Mouse (Mus musculus) CH12.LX (cell line): ENCODE results near the gene Ttbk1. TPM values are rescaled to one million over a fixed set of nuclear protein-coding genes. Genes with fewer than 3 reads are reported as not detected.

Experiments used
- DNase-seq: peaks from one replicate; pipeline ENCODE4 v3.0.0-alpha.2; 2013; ENCODE audit errors: extremely low read depth
- H3K27ac ChIP-seq: 2 replicates; pipeline ENCODE4 v1.5.1; 2012; ENCODE audit warnings: low read depth, mild to moderate bottlenecking, control low read depth, moderate library complexity; ENCODE audit not compliant: insufficient read depth
- H3K27me3 ChIP-seq: replicated peaks from 2 replicates; pipeline ENCODE3; 2012; ENCODE audit warnings: inconsistent platforms
- H3K36me3 ChIP-seq, 2 experiments: replicated peaks in 1 of 2; 2 replicates each; pipeline versions ENCODE3 to v1.6.1; 2012; ENCODE audit warnings: inconsistent platforms in 1 of 2, low read length in 1 of 2, mild to moderate bottlenecking in 1 of 2, mixed read lengths in 1 of 2, moderate library complexity in 1 of 2; ENCODE audit not compliant: control insufficient read depth in 1 of 2, insufficient read depth in 1 of 2
- H3K4me1 ChIP-seq, 2 experiments: 2 replicates each; pipeline ENCODE4 v1.6.1; 2012; ENCODE audit warnings: inconsistent platforms in 1 of 2, moderate library complexity in 1 of 2; ENCODE audit not compliant: insufficient read depth in 2 of 2, control insufficient read depth in 1 of 2
- H3K4me2 ChIP-seq: 2 replicates; pipeline ENCODE4 v1.6.1; 2012; ENCODE audit warnings: low read depth, mild to moderate bottlenecking, control low read depth; ENCODE audit not compliant: poor library complexity, insufficient read depth, severe bottlenecking
- H3K4me3 ChIP-seq, 3 experiments: fragments of 150-350 bp in 1 of 3; sonication (generic) in 1 of 3; replicated peaks in 1 of 3; 2 replicates each; pipeline versions ENCODE3 to v1.5.1; 2011 to 2012; ENCODE audit warnings: low read depth in 2 of 3, low read length in 2 of 3, mild to moderate bottlenecking in 2 of 3, moderate library complexity in 2 of 3, control low read depth in 1 of 3, improper control_type of control experiment in 1 of 3, inconsistent platforms in 1 of 3, mixed read lengths in 1 of 3; ENCODE audit not compliant: poor library complexity in 1 of 3
- H3K79me2 ChIP-seq: replicated peaks from 2 replicates; pipeline ENCODE4 v1.6.1; 2012; ENCODE audit warnings: mild to moderate bottlenecking, moderate library complexity; ENCODE audit not compliant: control insufficient read depth, poor library complexity, insufficient read depth, severe bottlenecking; ENCODE audit errors: extremely low read depth
- H3K9ac ChIP-seq: 2 replicates; pipeline ENCODE4 v1.6.1; 2012; ENCODE audit warnings: low read depth, mild to moderate bottlenecking, control low read depth, moderate library complexity; ENCODE audit not compliant: insufficient read depth
- H3K9me3 ChIP-seq: replicated peaks from 2 replicates; pipeline ENCODE3; 2012; ENCODE audit warnings: low read length, inconsistent platforms, mixed read lengths
- BHLHE40 ChIP-seq: IDR thresholded peaks from 2 replicates; pipeline ENCODE4 v1.6.1; 2011; ENCODE audit warnings: mild to moderate bottlenecking, low read depth, low read length, improper control_type of control experiment
- CHD1 ChIP-seq: IDR thresholded peaks from 2 replicates; pipeline ENCODE4 v1.6.1; 2012; ENCODE audit warnings: low read depth, low read length, improper control_type of control experiment, inconsistent platforms
- CTCF ChIP-seq, 2 experiments: IDR thresholded peaks in 1 of 2; conservative IDR thresholded peaks in 1 of 2; 2 replicates each; pipeline ENCODE4 v1.5.1; 2011 to 2012; ENCODE audit warnings: low read depth in 2 of 2, low read length in 2 of 2, improper control_type of control experiment in 1 of 2, inconsistent platforms in 1 of 2, mild to moderate bottlenecking in 1 of 2, moderate library complexity in 1 of 2
- E2F4 ChIP-seq: IDR thresholded peaks from 2 replicates; pipeline ENCODE4 v1.6.1; 2011; ENCODE audit warnings: low read depth, low read length, improper control_type of control experiment; ENCODE audit not compliant: insufficient replicate concordance
- EP300 ChIP-seq: IDR thresholded peaks from 2 replicates; pipeline ENCODE4 v1.6.1; 2011; ENCODE audit warnings: low read length, improper control_type of control experiment
- GABPA ChIP-seq: IDR thresholded peaks from 2 replicates; pipeline ENCODE4 v1.6.1; 2012; ENCODE audit warnings: low read depth, low read length, improper control_type of control experiment, inconsistent platforms; ENCODE audit not compliant: insufficient replicate concordance
- JUND ChIP-seq: conservative IDR thresholded peaks from 2 replicates; pipeline ENCODE4 v1.6.1; 2011; ENCODE audit warnings: low read depth, low read length, improper control_type of control experiment
- MAX ChIP-seq: IDR thresholded peaks from 2 replicates; pipeline ENCODE4 v1.6.1; 2011; ENCODE audit warnings: low read length, improper control_type of control experiment
- MAZ ChIP-seq: IDR thresholded peaks from 2 replicates; pipeline ENCODE4 v1.6.1; 2012; ENCODE audit warnings: low read depth, mild to moderate bottlenecking, inconsistent platforms, low read length, improper control_type of control experiment, moderate library complexity
- MEF2A ChIP-seq: IDR thresholded peaks from 2 replicates; pipeline ENCODE4 v1.6.1; 2014; ENCODE audit warnings: low read depth, mild to moderate bottlenecking, inconsistent platforms, low read length, improper control_type of control experiment, borderline replicate concordance
- MXI1 ChIP-seq: IDR thresholded peaks from 2 replicates; pipeline ENCODE4 v1.6.1; 2011; ENCODE audit warnings: mild to moderate bottlenecking, low read depth, low read length, improper control_type of control experiment
- PAX5 ChIP-seq: IDR thresholded peaks from 2 replicates; pipeline ENCODE4 v1.6.1; 2012; ENCODE audit warnings: low read length, inconsistent platforms, mixed read lengths
- POLR2AphosphoS2 ChIP-seq: IDR thresholded peaks from 2 replicates; pipeline ENCODE4 v1.6.1; 2011; ENCODE audit warnings: low read depth, low read length, improper control_type of control experiment
- RAD21 ChIP-seq: IDR thresholded peaks from 2 replicates; pipeline ENCODE4 v1.6.1; 2011; ENCODE audit warnings: low read depth, mild to moderate bottlenecking, low read length, improper control_type of control experiment, moderate library complexity
- SIN3A ChIP-seq: IDR thresholded peaks from 2 replicates; pipeline ENCODE4 v1.6.1; 2012; ENCODE audit warnings: low read length, improper control_type of control experiment, inconsistent platforms
- SMC3 ChIP-seq: IDR thresholded peaks from 2 replicates; pipeline ENCODE4 v1.6.1; 2011; ENCODE audit warnings: low read depth, low read length, improper control_type of control experiment
- UBTF ChIP-seq: IDR thresholded peaks from 2 replicates; pipeline ENCODE4 v1.6.1; 2012; ENCODE audit warnings: low read depth, mild to moderate bottlenecking, inconsistent platforms, low read length, improper control_type of control experiment, moderate library complexity
- USF2 ChIP-seq: conservative IDR thresholded peaks from 2 replicates; pipeline ENCODE4 v1.6.1; 2011; ENCODE audit warnings: low read depth, low read length, improper control_type of control experiment
- ZC3H11A ChIP-seq: IDR thresholded peaks from 2 replicates; pipeline ENCODE4 v1.6.1; 2012; ENCODE audit warnings: low read depth, mild to moderate bottlenecking, inconsistent platforms, low read length, improper control_type of control experiment
- ZKSCAN1 ChIP-seq: IDR thresholded peaks from 2 replicates; pipeline ENCODE4 v1.6.1; 2012; ENCODE audit warnings: low read depth, inconsistent platforms, low read length, improper control_type of control experiment, borderline replicate concordance
- ZMIZ1 ChIP-seq: IDR thresholded peaks from 2 replicates; pipeline ENCODE4 v1.6.1; 2012; ENCODE audit warnings: low read depth, mild to moderate bottlenecking, inconsistent platforms, low read length, improper control_type of control experiment
- dilution Hi-C: fragments of 300-500 bp; cut with MboI; formaldehyde crosslinking; loops from 2 replicates; pipeline ENCODE4 v1.14.3; 2020; ENCODE audit warnings: low sequenced_read_pairs; ENCODE audit not compliant: extremely low pct_unique_long_range_greater_than_20kb, extremely low pct_ligation_motif_present
- in situ Hi-C: fragments of 300-500 bp; cut with MboI; formaldehyde crosslinking; loops from 3 replicates; pipeline ENCODE4 v1.14.3; 2019; ENCODE audit warnings: low sequenced_read_pairs, low pct_ligation_motif_present, low pct_unique_long_range_greater_than_20kb, mixed read lengths
- polyA plus RNA-seq: library from polyadenylated mRNA; unstranded; fragments of >175 nt; gene quantifications from 2 replicates; pipeline ENCODE4 v1.2.1, GENCODE M21; 2012; ENCODE audit warnings: low read depth; ENCODE audit not compliant: insufficient read length
- total RNA-seq, 2 experiments: library from RNA; depleted of rRNA; stranded (reverse); fragments of 300-350 nt in 1 of 2; fragments of >200 nt in 1 of 2; gene quantifications; 2 replicates each; pipeline ENCODE4 v1.2.3; 2012 to 2014

Ttbk1 gene
- total and polyA plus RNA-seq, 3 experiments: 0.08 TPM; not detected in 2

DNA sequence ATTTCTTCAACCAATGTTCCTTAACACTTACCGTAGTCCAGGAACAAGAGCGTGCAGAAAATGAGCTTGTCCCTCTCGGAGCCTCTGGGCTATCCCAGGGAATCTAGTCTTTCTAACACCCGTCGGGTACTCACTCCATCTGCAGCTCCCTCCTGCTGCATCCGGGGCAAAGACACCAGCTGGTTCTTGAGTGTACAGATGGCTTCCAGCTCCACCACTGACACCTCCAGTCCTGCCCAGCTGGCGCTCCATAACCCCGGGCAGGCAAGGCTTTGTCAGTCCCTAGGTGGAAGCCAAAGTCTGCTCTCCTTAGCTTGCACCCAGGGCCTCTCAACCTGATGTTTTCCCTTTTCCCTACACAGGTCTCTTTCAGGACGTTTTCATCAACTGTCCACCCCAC lies 19.6 kb downstream of the Ttbk1 start:
- Histone ChIP-seq H3K4me3 (no peak overlapping the region), H3K27ac (no peak overlapping the region), H3K9me3 (no peaks in the 10 kb centered on the region), H3K9ac (no peak overlapping the region), H3K27me3 (peaks cover 92% of the 10 kb centered on the region), H3K4me1 (no peaks in the 10 kb centered on the region), H3K36me3 (no peaks in the 10 kb centered on the region), H3K4me2 (no peak overlapping the region), H3K79me2 (no peaks in the 10 kb centered on the region)
- dilution Hi-C loops (no loop called here), in situ Hi-C loops (no loop called here)
- TF ChIP-seq ZMIZ1 (no peak), MXI1 (no peak), CHD1 (no peak), MEF2A (no peak), SIN3A (no peak), EP300 (no peak), ZKSCAN1 (no peak)
- DNase-seq: no peak

- no peaks in the 10 kb centered on the region for H3K36me3 ChIP-seq
- dilution Hi-C loops: no loop called here
- H3K4me2 ChIP-seq: no peak overlapping the region
- no peak overlapping the region for H3K9ac ChIP-seq
- no peaks in the 10 kb centered on the region for H3K79me2 ChIP-seq
- peaks cover 3 to 8% of the 10 kb centered on the region in 2 experiments; a peak in 3 of 4 replicates for H3K4me1 ChIP-seq
- H3K4me3 ChIP-seq: no peak overlapping the region
- no peaks in the 10 kb centered on the region for H3K9me3 ChIP-seq
- in situ Hi-C loops: no loop called here
- DNase-seq: no peak
- no peak overlapping the region for H3K27ac ChIP-seq
- peaks cover 91% of the 10 kb centered on the region for H3K27me3 ChIP-seq
- TF ChIP-seq GABPA: no peak
- no peak for TF ChIP-seq ZC3H11A
- TF ChIP-seq BHLHE40: no peak
- TF ChIP-seq RAD21: no peak
- TF ChIP-seq ZKSCAN1: no peak
- TF ChIP-seq UBTF: no peak
- TF ChIP-seq, all 38 proteins: peak for 0
These were observed 25.2 kb downstream of the Ttbk1 start for GRCm38 (mm10) chr17:46462226-46462625.

DNA sequence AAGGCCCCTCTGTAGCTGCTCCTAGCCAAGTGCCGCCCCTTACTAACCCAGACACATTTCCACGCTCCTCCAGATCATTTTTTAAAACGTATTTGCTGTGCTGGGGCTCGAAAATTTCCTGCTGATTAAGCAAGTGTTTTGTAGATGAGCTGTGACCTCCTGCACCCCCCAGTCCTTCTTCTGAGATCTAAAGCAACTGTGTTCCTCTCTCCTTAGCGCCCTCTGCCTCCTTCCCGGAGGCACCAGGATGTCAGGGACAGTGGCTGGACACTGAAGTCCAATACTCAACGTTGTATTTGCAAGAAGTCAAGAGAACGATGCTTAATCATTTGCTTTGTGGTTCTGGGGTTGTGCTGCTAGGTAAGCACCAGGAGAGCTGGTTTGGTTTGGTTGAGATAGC lies 26.1 kb downstream of the Ttbk1 start:
- in situ Hi-C loops: no loop called here
- Histone ChIP-seq H3K9me3 (no peaks in the 10 kb centered on the region), H3K9ac (no peak overlapping the region), H3K79me2 (no peaks in the 10 kb centered on the region), H3K36me3 (no peaks in the 10 kb centered on the region), H3K4me2 (no peak overlapping the region), H3K27me3 (peaks cover 89% of the 10 kb centered on the region), H3K4me1 (peaks cover 3 to 9% of the 10 kb centered on the region in 2 experiments; a peak in 3 of 4 replicates), H3K27ac (no peak overlapping the region), H3K4me3 (no peak overlapping the region)
- no peak for TF ChIP-seq JUND
- no peak for TF ChIP-seq CTCF (conservative IDR thresholded peaks at IDR 0.05 in 1 of 2, IDR thresholded peaks at IDR 0.05 in 1 of 2; ENCODE audit: low read depth in 2 of 2, low read length in 2 of 2)
- no peak for TF ChIP-seq RAD21
- no peak for TF ChIP-seq SMC3
- no peak for TF ChIP-seq USF2
- no peak for TF ChIP-seq MAX
- TF ChIP-seq PAX5: no peak
- TF ChIP-seq E2F4: no peak
- TF ChIP-seq SIN3A: no peak
- no peak for TF ChIP-seq MAZ
- TF ChIP-seq ZC3H11A: no peak
- TF ChIP-seq POLR2AphosphoS2: no peak
- TF ChIP-seq GABPA: no peak
- no peak for TF ChIP-seq MEF2A
- no peak for TF ChIP-seq ZMIZ1
- DNase-seq: no peak
- dilution Hi-C loops: no loop called here
